Mouse (Mus musculus) midbrain, embryonic 14.5 days (tissue): Measurements from ENCODE around the gene Trim3. TPM values are rescaled to one million over a fixed set of nuclear protein-coding genes. Genes with fewer than 3 reads are reported as not detected.

Experiments
- ATAC-seq: fragments of 200-750 bp; cut with Nextera tagmentation; 2 replicates; pipeline ENCODE4 v1.8.0; 2017; ENCODE audit warnings: moderate number of reproducible peaks, moderate library complexity; ENCODE audit not compliant: low FRiP score, low TSS enrichment
- DNase-seq: peaks from one replicate; pipeline ENCODE4 v3.0.0-alpha.2; 2015
- H3K27ac ChIP-seq: fragments of 300-500 bp; sonication (generic); replicated peaks from 2 replicates; pipeline ENCODE4 v1.5.1; 2014; ENCODE audit warnings: mild to moderate bottlenecking, low read depth, low read length, moderate library complexity
- H3K27me3 ChIP-seq: fragments of 300-500 bp; sonication (generic); 2 replicates; pipeline ENCODE4 v1.6.1; 2014; ENCODE audit warnings: low read length, control low read depth, mixed read lengths; ENCODE audit not compliant: control insufficient read depth, insufficient read depth
- H3K36me3 ChIP-seq: fragments of 300-500 bp; sonication (generic); 2 replicates; pipeline ENCODE4 v1.6.1; 2014; ENCODE audit warnings: low read length, control low read depth; ENCODE audit not compliant: control insufficient read depth, insufficient read depth
- H3K4me1 ChIP-seq: fragments of 300-500 bp; sonication (generic); 2 replicates; pipeline ENCODE4 v1.6.1; 2014; ENCODE audit warnings: mild to moderate bottlenecking, antibody characterized with exemption, low read length, control low read depth; ENCODE audit not compliant: control insufficient read depth, insufficient read depth
- H3K4me2 ChIP-seq: fragments of 300-500 bp; sonication (generic); 2 replicates; pipeline ENCODE4 v1.6.1; 2014; ENCODE audit warnings: mild to moderate bottlenecking, low read length, moderate library complexity
- H3K4me3 ChIP-seq: fragments of 300-500 bp; sonication (generic); replicated peaks from 2 replicates; pipeline ENCODE4 v1.5.1; 2014; ENCODE audit warnings: low read depth, low read length
- H3K9ac ChIP-seq: fragments of 300-500 bp; sonication (generic); replicated peaks from 2 replicates; pipeline ENCODE4 v1.6.1; 2014; ENCODE audit warnings: mild to moderate bottlenecking, low read length, moderate library complexity
- H3K9me3 ChIP-seq: fragments of 300-500 bp; sonication (generic); 2 replicates; pipeline ENCODE4 v1.6.1; 2016; ENCODE audit warnings: low read length, control low read depth, mixed read lengths; ENCODE audit not compliant: control insufficient read depth
- WGBS: fragments of 180-500 bp; shearing (Covaris S2); extraction: QIAGEN DNeasy Blood & Tissue Kit; methylation state at CpG from one replicate; pipeline ENCODE4 v1.1.7; 2014; 5-methylcytosine and 5-hydroxymethylcytosine counted together
- polyA plus RNA-seq: library from polyadenylated mRNA; unstranded; fragments of >200 nt; fragmentation: Nextera tagmentation; extraction: Ambion mirVana; gene quantifications from 2 replicates; pipeline ENCODE4 v1.2.1, GENCODE M21; 2014

Trim3 gene
- polyA plus RNA-seq, 1 experiment from 2014 or later, result 68.5 TPM

- Histone ChIP-seq H3K36me3 (peaks cover 99% of the 10 kb centered on the region), H3K4me3 (no peak overlapping the region), H3K4me2 (no peak overlapping the region), H3K9ac (no peak overlapping the region), H3K27me3 (no peaks in the 10 kb centered on the region), H3K4me1 (no peaks in the 10 kb centered on the region), H3K9me3 (no peaks in the 10 kb centered on the region), H3K27ac (no peak overlapping the region)
- no peak for ATAC-seq
- no peak for DNase-seq
- 97% methylated on average over 22 of the region's 22 CpGs for WGBS
Observed at GRCm38 (mm10) chr7:105617810-105618209, 15.6 kb downstream of the Trim3 start.

- no peaks in the 10 kb centered on the region for H3K9me3 ChIP-seq
- no peak overlapping the region for H3K4me3 ChIP-seq
- 94% methylated on average over 6 of the region's 6 CpGs for WGBS
- no peak for DNase-seq
- no peak for ATAC-seq
- H3K9ac ChIP-seq, result no peak overlapping the region
- H3K27me3 ChIP-seq, result no peaks in the 10 kb centered on the region
- no peak overlapping the region for H3K27ac ChIP-seq
- H3K4me2 ChIP-seq, result no peak overlapping the region
- H3K36me3 ChIP-seq, result peaks cover 98% of the 10 kb centered on the region
- H3K4me1 ChIP-seq, result no peaks in the 10 kb centered on the region
Observed at GRCm38 (mm10) chr7:105616561-105616960, 16.8 kb downstream of the Trim3 start.

- H3K36me3 ChIP-seq, result peaks cover 98% of the 10 kb centered on the region
- H3K4me1 ChIP-seq, result no peaks in the 10 kb centered on the region
- no peak for ATAC-seq
- no peak overlapping the region for H3K9ac ChIP-seq
- no peak overlapping the region for H3K4me2 ChIP-seq
- no peak for DNase-seq
- no peak overlapping the region for H3K27ac ChIP-seq
- WGBS, result 97% methylated on average over 1 of the region's 1 CpGs
- H3K9me3 ChIP-seq, result no peaks in the 10 kb centered on the region
- no peaks in the 10 kb centered on the region for H3K27me3 ChIP-seq
- H3K4me3 ChIP-seq, result no peak overlapping the region
Observed at GRCm38 (mm10) chr7:105615720-105616119, 17.7 kb downstream of the Trim3 start.

GRCm38 (mm10) chr7:105614400-105614799 is 19.0 kb downstream of the Trim3 start:
- DNase-seq (no peak), ATAC-seq (no peak)
- Histone ChIP-seq H3K9me3 (no peaks in the 10 kb centered on the region), H3K4me3 (no peak overlapping the region), H3K4me1 (no peaks in the 10 kb centered on the region), H3K9ac (no peak overlapping the region), H3K4me2 (no peak overlapping the region), H3K36me3 (peaks cover 96% of the 10 kb centered on the region), H3K27ac (no peak overlapping the region), H3K27me3 (no peaks in the 10 kb centered on the region)
- 97% methylated on average over 1 of the region's 1 CpGs for WGBS

- no peaks in the 10 kb centered on the region for H3K27me3 ChIP-seq
- no peak overlapping the region for H3K27ac ChIP-seq
- peaks cover 70% of the 10 kb centered on the region for H3K36me3 ChIP-seq
- WGBS, result 89% methylated on average over 1 of the region's 1 CpGs
- H3K4me1 ChIP-seq, result no peaks in the 10 kb centered on the region
- no peak overlapping the region for H3K9ac ChIP-seq
- H3K4me3 ChIP-seq, result no peak overlapping the region
- no peak overlapping the region for H3K4me2 ChIP-seq
- H3K9me3 ChIP-seq, result no peaks in the 10 kb centered on the region
- DNase-seq (no peak), ATAC-seq (no peak)
Observed at GRCm38 (mm10) chr7:105611767-105612166, 21.6 kb downstream of the Trim3 start.

GRCm38 (mm10) chr7:105608467-105608866 is 24.9 kb downstream of the Trim3 start:
- DNase-seq, result no peak
- H3K36me3 ChIP-seq, result peaks cover 38% of the 10 kb centered on the region
- no peak overlapping the region for H3K4me2 ChIP-seq
- H3K9ac ChIP-seq, result no peak overlapping the region
- H3K4me1 ChIP-seq, result no peaks in the 10 kb centered on the region
- H3K4me3 ChIP-seq, result no peak overlapping the region
- no peak overlapping the region for H3K27ac ChIP-seq
- H3K9me3 ChIP-seq, result no peaks in the 10 kb centered on the region
- 91% methylated on average over 3 of the region's 3 CpGs for WGBS
- H3K27me3 ChIP-seq, result no peaks in the 10 kb centered on the region
- no peak for ATAC-seq

- WGBS, result 39% methylated on average over 9 of the region's 9 CpGs
- peak; percentile 43; the same call in 1 of the 2 replicates for ATAC-seq
Observed at GRCm38 (mm10) chr7:105602860-105603623, 30.3 kb downstream of the Trim3 start.

GRCm38 (mm10) chr7:105590097-105590496 is 43.3 kb downstream of the Trim3 start:
- Histone ChIP-seq H3K4me2 (no peak overlapping the region), H3K4me3 (no peak overlapping the region), H3K36me3 (no peaks in the 10 kb centered on the region), H3K4me1 (no peaks in the 10 kb centered on the region), H3K27ac (no peak overlapping the region), H3K9ac (no peak overlapping the region), H3K27me3 (no peaks in the 10 kb centered on the region), H3K9me3 (no peaks in the 10 kb centered on the region)
- WGBS, result 15% methylated on average over 7 of the region's 7 CpGs
- ATAC-seq, result no peak
- DNase-seq, result no peak

More at GRCm38 (mm10) chr7:105602860-105603623, 30.3 kb downstream of the Trim3 start:
- Histone ChIP-seq H3K4me1 (no peaks in the 10 kb centered on the region), H3K4me3 (no peak overlapping the region), H3K27me3 (no peaks in the 10 kb centered on the region), H3K27ac (no peak overlapping the region), H3K4me2 (no peak overlapping the region), H3K9me3 (no peaks in the 10 kb centered on the region), H3K9ac (no peak overlapping the region), H3K36me3 (no peaks in the 10 kb centered on the region)
- peak; percentile 79 for DNase-seq

GRCm38 (mm10) chr7:105588325-105588912 is 45.0 kb downstream of the Trim3 start:
- no peak overlapping the region for H3K4me2 ChIP-seq
- no peak overlapping the region for H3K27ac ChIP-seq
- 74% methylated on average over 9 of the region's 9 CpGs for WGBS
- no peaks in the 10 kb centered on the region for H3K4me1 ChIP-seq
- DNase-seq (no peak), ATAC-seq (no peak)
- no peaks in the 10 kb centered on the region for H3K9me3 ChIP-seq
- no peaks in the 10 kb centered on the region for H3K27me3 ChIP-seq
- H3K9ac ChIP-seq, result no peak overlapping the region
- no peak overlapping the region for H3K4me3 ChIP-seq
- no peaks in the 10 kb centered on the region for H3K36me3 ChIP-seq
